Mouse (Mus musculus): Measurements from ENCODE around the gene Cchcr1.
"Not testable (repeated sequence)": the region's sequence is repeated elsewhere in the genome, so short reads cannot be mapped to it uniquely, and the experiment has no call there.

The Cchcr1 gene

GRCm38 (mm10) chr17:35516652-35517500 lies at the start of gene Cchcr1, which contains the start of gene Tcf19:
TSS of gene Cchcr1 (plus strand) at chr17:35517100.
TSS of gene Tcf19 (minus strand) at chr17:35516824.
- in situ Hi-C loops (cut with MboI; ENCODE audit: low pct_unique_long_range_greater_than_20kb in 1 of 2, low sequenced_read_pairs in 2 of 2, unreplicated experiment in 1 of 2) = loop anchor here in 1 of 2 experiments (25.0 kb wide), 1 partner anchor 1470 kb away; the partner anchor contains the start of genes 2410137M14Rik and H2-M5

- in situ Hi-C loops (cut with MboI; ENCODE audit: low pct_unique_long_range_greater_than_20kb in 1 of 2, low sequenced_read_pairs in 2 of 2, unreplicated experiment in 1 of 2) = not testable (repeated sequence)
Observed at GRCm38 (mm10) chr17:35468936-35469335, 48.0 kb upstream of the Cchcr1 start.

GRCm38 (mm10) chr17:35469842-35470751 lies 46.8 kb upstream of the Cchcr1 start, which contains the start of gene H2-Q10:
TSS of gene H2-Q10 (plus strand) at chr17:35470089.
- in situ Hi-C loops (cut with MboI; ENCODE audit: low pct_unique_long_range_greater_than_20kb in 1 of 2, low sequenced_read_pairs in 2 of 2, unreplicated experiment in 1 of 2) = no loop called here

DNA sequence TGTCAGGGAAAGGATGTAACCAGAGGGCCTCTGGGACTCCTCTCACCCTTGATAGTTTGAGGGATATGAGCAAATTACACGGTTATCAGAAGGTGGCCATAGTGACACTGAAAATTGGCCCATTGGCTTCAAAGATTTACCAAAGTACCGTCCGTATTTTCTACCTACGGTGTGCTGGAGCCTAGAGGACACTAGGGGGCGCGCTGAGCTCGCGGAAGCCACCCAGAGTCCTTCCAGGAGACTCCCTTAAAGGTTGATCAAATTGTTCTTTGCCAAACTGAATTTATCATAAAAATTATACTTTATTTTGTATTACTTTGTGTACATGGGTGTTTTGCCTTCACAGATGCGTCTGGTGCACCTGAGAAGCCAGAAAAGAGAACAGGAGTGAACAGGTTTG lies 32.8 kb upstream of the Cchcr1 start:
- in situ Hi-C loops (cut with MboI; ENCODE audit: low pct_unique_long_range_greater_than_20kb in 1 of 2, low sequenced_read_pairs in 2 of 2, unreplicated experiment in 1 of 2) = no loop called here

- in situ Hi-C loops (cut with MboI; ENCODE audit: low pct_unique_long_range_greater_than_20kb in 1 of 2, low sequenced_read_pairs in 2 of 2, unreplicated experiment in 1 of 2) = no loop called here
Observed at GRCm38 (mm10) chr17:35485702-35486101, 31.2 kb upstream of the Cchcr1 start.

DNA sequence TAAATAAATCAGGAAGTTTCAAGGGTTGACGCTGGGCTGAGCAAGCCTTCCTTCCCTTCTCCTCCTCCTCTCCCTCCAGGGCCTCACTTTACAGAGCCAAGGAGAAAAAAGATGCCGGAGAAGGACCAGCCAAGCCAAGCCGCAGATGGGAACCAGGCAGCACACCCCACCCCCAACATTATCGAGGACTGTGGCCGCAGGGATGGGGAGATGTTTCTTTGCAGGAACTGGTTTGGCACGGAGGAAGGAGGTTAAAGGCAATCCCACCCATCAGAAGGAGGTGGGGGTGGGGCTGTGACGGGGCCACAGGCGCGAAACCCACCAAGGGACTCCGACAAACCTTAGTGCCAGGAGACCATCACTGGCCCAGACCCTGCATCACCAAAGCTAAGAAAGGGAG lies 30.2 kb upstream of the Cchcr1 start:
- in situ Hi-C loops (cut with MboI; ENCODE audit: low pct_unique_long_range_greater_than_20kb in 1 of 2, low sequenced_read_pairs in 2 of 2, unreplicated experiment in 1 of 2) = no loop called here

- in situ Hi-C loops (cut with MboI; ENCODE audit: low pct_unique_long_range_greater_than_20kb in 1 of 2, low sequenced_read_pairs in 2 of 2, unreplicated experiment in 1 of 2) = no loop called here
Observed at GRCm38 (mm10) chr17:35488041-35488440, 28.9 kb upstream of the Cchcr1 start.

GRCm38 (mm10) chr17:35490320-35490719 lies 26.6 kb upstream of the Cchcr1 start:
- in situ Hi-C loops (cut with MboI; ENCODE audit: low pct_unique_long_range_greater_than_20kb in 1 of 2, low sequenced_read_pairs in 2 of 2, unreplicated experiment in 1 of 2) = no loop called here

DNA sequence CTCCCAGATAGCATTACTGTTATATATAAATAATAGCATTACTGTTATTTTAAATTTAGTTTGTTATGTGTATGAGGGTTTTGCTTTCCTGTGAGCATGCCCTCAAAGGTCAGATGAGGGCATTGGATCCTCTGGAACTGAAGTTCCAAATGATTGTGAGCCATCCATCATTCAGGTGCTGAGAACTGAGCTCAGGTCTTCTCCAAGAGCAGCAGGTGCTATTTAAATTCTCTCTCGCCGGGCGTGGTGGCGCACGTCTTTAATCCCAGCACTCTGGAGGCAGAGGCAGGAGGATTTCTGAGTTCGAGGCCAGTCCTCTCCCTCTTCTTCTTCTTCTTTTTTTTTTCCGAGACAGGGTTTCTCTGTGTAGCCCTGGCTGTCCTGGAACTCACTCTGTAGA lies 19.8 kb upstream of the Cchcr1 start:
- in situ Hi-C loops (cut with MboI; ENCODE audit: low pct_unique_long_range_greater_than_20kb in 1 of 2, low sequenced_read_pairs in 2 of 2, unreplicated experiment in 1 of 2) = no loop called here

GRCm38 (mm10) chr17:35502226-35502625 lies 14.7 kb upstream of the Cchcr1 start:
- in situ Hi-C loops (cut with MboI; ENCODE audit: low pct_unique_long_range_greater_than_20kb in 1 of 2, low sequenced_read_pairs in 2 of 2, unreplicated experiment in 1 of 2) = loop anchor here in 1 of 2 experiments (25.0 kb wide), 1 partner anchor 1485 kb away; the partner anchor contains the start of genes 2410137M14Rik and H2-M5

- in situ Hi-C loops (cut with MboI; ENCODE audit: low pct_unique_long_range_greater_than_20kb in 1 of 2, low sequenced_read_pairs in 2 of 2, unreplicated experiment in 1 of 2) = loop anchor here in 1 of 2 experiments (25.0 kb wide), 1 partner anchor 1485 kb away; the partner anchor contains the start of genes 2410137M14Rik and H2-M5
Observed at GRCm38 (mm10) chr17:35502762-35503161, 14.1 kb upstream of the Cchcr1 start.

GRCm38 (mm10) chr17:35503849-35504248 lies 13.1 kb upstream of the Cchcr1 start:
- in situ Hi-C loops (cut with MboI; ENCODE audit: low pct_unique_long_range_greater_than_20kb in 1 of 2, low sequenced_read_pairs in 2 of 2, unreplicated experiment in 1 of 2) = loop anchor here in 1 of 2 experiments (25.0 kb wide), 1 partner anchor 1483 kb away; the partner anchor contains the start of genes 2410137M14Rik and H2-M5

- in situ Hi-C loops (cut with MboI; ENCODE audit: low pct_unique_long_range_greater_than_20kb in 1 of 2, low sequenced_read_pairs in 2 of 2, unreplicated experiment in 1 of 2) = loop anchor here in 1 of 2 experiments (25.0 kb wide), 1 partner anchor 1482 kb away; the partner anchor contains the start of genes 2410137M14Rik and H2-M5
Observed at GRCm38 (mm10) chr17:35504628-35505481, 12.0 kb upstream of the Cchcr1 start.

DNA sequence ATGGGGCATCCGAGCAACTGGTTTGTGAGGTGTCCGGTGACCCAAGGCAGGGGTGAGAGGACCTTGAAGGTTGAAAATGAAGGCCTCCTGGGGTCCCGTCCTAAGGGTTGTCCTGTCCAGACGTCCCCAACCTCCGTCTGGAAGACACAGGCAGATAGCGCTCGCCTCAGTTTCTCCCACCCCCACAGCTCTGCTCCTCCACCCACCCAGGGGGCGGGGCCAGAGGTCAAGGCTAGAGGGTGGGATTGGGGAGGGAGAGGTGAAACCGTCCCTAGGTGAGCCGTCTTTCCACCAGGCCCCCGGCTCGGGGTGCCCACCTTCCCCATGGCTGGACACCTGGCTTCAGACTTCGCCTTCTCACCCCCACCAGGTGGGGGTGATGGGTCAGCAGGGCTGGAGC lies 11.1 kb upstream of the Cchcr1 start, which contains the start of gene Pou5f1:
Pou5f1 (plus strand) TSS at position 243 of the 400 bp plus-strand sequence.
- in situ Hi-C loops (cut with MboI; ENCODE audit: low pct_unique_long_range_greater_than_20kb in 1 of 2, low sequenced_read_pairs in 2 of 2, unreplicated experiment in 1 of 2) = loop anchor here in 1 of 2 experiments (25.0 kb wide), 1 partner anchor 1482 kb away; the partner anchor contains the start of genes 2410137M14Rik and H2-M5

GRCm38 (mm10) chr17:35506881-35507280 lies 10.0 kb upstream of the Cchcr1 start:
- in situ Hi-C loops (cut with MboI; ENCODE audit: low pct_unique_long_range_greater_than_20kb in 1 of 2, low sequenced_read_pairs in 2 of 2, unreplicated experiment in 1 of 2) = loop anchor here in 1 of 2 experiments (25.0 kb wide), 1 partner anchor 1480 kb away; the partner anchor contains the start of genes 2410137M14Rik and H2-M5

GRCm38 (mm10) chr17:35507556-35508260 lies 9.2 kb upstream of the Cchcr1 start:
- in situ Hi-C loops (cut with MboI; ENCODE audit: low pct_unique_long_range_greater_than_20kb in 1 of 2, low sequenced_read_pairs in 2 of 2, unreplicated experiment in 1 of 2) = loop anchor here in 1 of 2 experiments (25.0 kb wide), 1 partner anchor 1480 kb away; the partner anchor contains the start of genes 2410137M14Rik and H2-M5

DNA sequence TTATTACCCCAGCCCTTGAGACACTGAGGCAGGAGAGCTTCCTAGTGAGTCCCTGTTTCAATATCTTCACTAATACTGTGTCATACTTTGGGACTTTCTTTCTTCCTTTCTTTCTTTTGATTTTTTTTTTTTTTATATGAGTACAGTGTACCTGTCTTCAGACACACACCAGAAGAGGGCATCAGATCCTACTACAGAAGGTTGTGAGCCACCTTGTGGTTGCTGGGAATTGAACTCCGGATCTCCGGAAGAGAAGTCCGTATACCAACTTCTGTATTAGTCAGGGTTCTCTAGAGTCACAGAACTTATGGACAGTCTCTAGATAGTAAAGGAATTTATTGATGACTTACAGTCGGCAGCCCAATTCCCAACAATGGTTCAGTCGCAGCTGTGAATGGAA lies 8.6 kb upstream of the Cchcr1 start:
- in situ Hi-C loops (cut with MboI; ENCODE audit: low pct_unique_long_range_greater_than_20kb in 1 of 2, low sequenced_read_pairs in 2 of 2, unreplicated experiment in 1 of 2) = loop anchor here in 1 of 2 experiments (25.0 kb wide), 1 partner anchor 1479 kb away; the partner anchor contains the start of genes 2410137M14Rik and H2-M5

Data from mouse embryonic stem cell (cell line).